Mouse (Mus musculus) hindbrain, postnatal 0 days (tissue): ENCODE measurements around the gene Sh3bp4. TPM values are rescaled to one million over a fixed set of nuclear protein-coding genes. Genes with fewer than 3 reads are reported as not detected.

ENCODE experiments used
- ATAC-seq: fragments of 200-750 bp; cut with Nextera tagmentation; 2 replicates; pipeline ENCODE4 v1.8.0; 2017; ENCODE audit warnings: mild to moderate bottlenecking, moderate TSS enrichment, moderate library complexity
- DNase-seq: peaks from one replicate; pipeline ENCODE4 v3.0.0-alpha.2; 2015; ENCODE audit warnings: low spot score
- H3K27ac ChIP-seq: fragments of 300-500 bp; sonication (generic); 2 replicates; pipeline ENCODE4 v1.5.1; 2014; ENCODE audit warnings: mild to moderate bottlenecking
- H3K27me3 ChIP-seq: fragments of 300-500 bp; sonication (generic); 2 replicates; pipeline ENCODE4 v1.6.1; 2014; ENCODE audit warnings: low read length, mixed read lengths; ENCODE audit not compliant: insufficient read depth
- H3K36me3 ChIP-seq: fragments of 300-500 bp; sonication (generic); 2 replicates; pipeline ENCODE4 v1.6.1; 2014; ENCODE audit warnings: low read length, mixed read lengths; ENCODE audit not compliant: insufficient read depth
- H3K4me1 ChIP-seq: fragments of 300-500 bp; sonication (generic); 2 replicates; pipeline ENCODE4 v1.6.1; 2014; ENCODE audit warnings: antibody characterized with exemption, low read length, mixed read lengths; ENCODE audit not compliant: insufficient read depth
- H3K4me2 ChIP-seq: fragments of 300-500 bp; sonication (generic); 2 replicates; pipeline ENCODE4 v1.6.1; 2014; ENCODE audit warnings: low read depth, mild to moderate bottlenecking, low read length, moderate library complexity, mixed read lengths
- H3K4me3 ChIP-seq: fragments of 300-500 bp; sonication (generic); 2 replicates; pipeline ENCODE4 v1.5.1; 2014; ENCODE audit warnings: low read length
- H3K9ac ChIP-seq: fragments of 300-500 bp; sonication (generic); replicated peaks from 2 replicates; pipeline ENCODE4 v1.6.1; 2014; ENCODE audit warnings: mild to moderate bottlenecking, low read length, moderate library complexity, mixed read lengths
- H3K9me3 ChIP-seq: fragments of 300-500 bp; sonication (generic); 2 replicates; pipeline ENCODE4 v1.6.1; 2016; ENCODE audit warnings: low read length, mixed read lengths
- CTCF ChIP-seq: IDR thresholded peaks from 2 replicates; pipeline ENCODE4 v1.5.1; 2016; ENCODE audit warnings: antibody characterized with exemption, control low read depth, low read depth
- WGBS: fragments of 180-500 bp; shearing (Covaris S2); extraction: QIAGEN DNeasy Blood & Tissue Kit; methylation state at CpG from one replicate; pipeline ENCODE4 v1.1.7; 2014; 5-methylcytosine and 5-hydroxymethylcytosine counted together
- polyA plus RNA-seq: library from polyadenylated mRNA; unstranded; fragments of >200 nt; fragmentation: Nextera tagmentation; extraction: Ambion mirVana; gene quantifications from 2 replicates; pipeline ENCODE4 v1.2.1, GENCODE M21; 2015
- total RNA-seq: library from RNA; depleted of rRNA; stranded (reverse); fragments of >200 nt; gene quantifications from 2 replicates; pipeline ENCODE4 v1.2.3, GENCODE M21; 2014

Sh3bp4 gene
- total and polyA plus RNA-seq, 2 experiments from 2014 or later: 14.6 to 38.8 TPM

DNA sequence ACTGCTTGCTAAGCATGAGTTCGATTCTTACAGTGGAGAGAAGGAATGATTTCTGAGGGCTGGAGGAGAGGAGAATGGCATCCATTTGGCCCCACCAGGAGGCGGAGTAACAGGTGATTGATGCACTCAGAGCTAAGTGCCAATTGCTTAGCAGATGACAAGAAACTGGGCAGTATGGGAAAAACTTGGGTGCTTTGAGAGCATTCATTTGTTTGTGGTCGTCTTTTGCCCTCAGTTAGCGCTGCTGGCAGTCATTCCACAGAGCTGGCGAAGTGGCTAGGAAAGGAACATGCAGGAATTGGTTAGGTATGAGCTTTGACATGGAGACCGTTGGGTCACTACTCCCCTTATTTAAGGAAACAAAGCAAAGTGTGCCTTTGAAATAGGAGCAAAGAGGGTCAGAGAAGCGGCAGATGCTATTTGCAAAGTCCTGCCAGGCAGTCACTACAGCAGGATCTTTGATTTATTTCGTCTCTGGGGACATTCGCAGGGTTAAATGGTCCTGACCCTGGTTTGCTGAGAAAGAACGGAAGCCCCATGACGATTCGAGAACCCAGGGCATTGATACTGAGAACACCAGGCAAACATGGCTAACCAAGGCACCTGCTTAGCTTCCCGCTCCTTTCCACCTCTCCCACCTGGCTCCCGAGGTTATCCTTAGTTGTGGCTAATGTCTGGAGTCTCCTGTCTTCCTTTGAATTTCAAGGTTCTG lies 12.1 kb downstream of the Sh3bp4 start:
- H3K27ac ChIP-seq: no peak overlapping the region
- WGBS: 36% methylated on average over 14 of the region's 14 CpGs
- 0 out of 2 replicates have a peak, but pooled peaks cover 8% of the 10 kb centered on the region for H3K4me1 ChIP-seq
- ATAC-seq (no peak), DNase-seq (no peak)
- H3K27me3 ChIP-seq: no peaks in the 10 kb centered on the region
- H3K4me3 ChIP-seq: no peak overlapping the region
- no peaks in the 10 kb centered on the region for H3K36me3 ChIP-seq
- no peak for TF ChIP-seq CTCF
- H3K9me3 ChIP-seq: no peaks in the 10 kb centered on the region
- no peak overlapping the region for H3K4me2 ChIP-seq
- H3K9ac ChIP-seq: no peak overlapping the region

DNA sequence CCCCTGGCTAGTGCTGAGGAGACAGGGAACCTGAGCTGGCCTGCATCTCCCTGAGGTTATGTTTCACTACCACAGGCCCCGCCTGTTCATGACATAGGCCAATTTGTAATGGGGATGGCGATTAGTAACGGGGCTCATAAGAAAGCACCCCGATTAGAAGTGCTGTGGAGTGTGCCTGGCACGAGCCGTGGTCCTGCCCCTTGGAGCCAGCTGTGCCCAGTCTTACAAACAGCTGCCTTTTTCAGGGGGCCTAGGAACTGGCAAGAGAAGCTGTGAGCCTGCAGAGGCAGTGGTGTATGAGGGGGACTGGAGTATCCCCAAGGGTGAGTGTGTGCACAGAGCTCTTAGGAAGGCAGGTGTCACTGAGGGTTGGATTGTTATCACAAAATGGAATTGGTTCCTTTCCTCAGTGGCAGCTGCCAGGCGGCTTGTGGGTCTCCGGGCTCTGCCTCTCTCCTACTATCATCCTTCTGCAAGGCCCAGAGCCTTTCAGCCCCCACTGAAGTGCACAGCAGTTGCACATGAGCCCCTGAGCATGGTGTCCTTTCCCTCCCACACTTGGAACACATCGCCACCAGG lies 16.4 kb downstream of the Sh3bp4 start:
- Histone ChIP-seq H3K36me3 (no peaks in the 10 kb centered on the region), H3K9me3 (no peaks in the 10 kb centered on the region), H3K4me1 (0 out of 2 replicates have a peak, but pooled peaks cover 8% of the 10 kb centered on the region), H3K27me3 (no peaks in the 10 kb centered on the region), H3K4me3 (no peak overlapping the region), H3K4me2 (no peak overlapping the region), H3K9ac (no peak overlapping the region), H3K27ac (no peak overlapping the region)
- ATAC-seq (0 out of 2 replicates have a peak, but pooled peaks have one; percentile 25), DNase-seq (no peak)
- WGBS: 44% methylated on average over 9 of the region's 9 CpGs
- no peak for TF ChIP-seq CTCF

DNA sequence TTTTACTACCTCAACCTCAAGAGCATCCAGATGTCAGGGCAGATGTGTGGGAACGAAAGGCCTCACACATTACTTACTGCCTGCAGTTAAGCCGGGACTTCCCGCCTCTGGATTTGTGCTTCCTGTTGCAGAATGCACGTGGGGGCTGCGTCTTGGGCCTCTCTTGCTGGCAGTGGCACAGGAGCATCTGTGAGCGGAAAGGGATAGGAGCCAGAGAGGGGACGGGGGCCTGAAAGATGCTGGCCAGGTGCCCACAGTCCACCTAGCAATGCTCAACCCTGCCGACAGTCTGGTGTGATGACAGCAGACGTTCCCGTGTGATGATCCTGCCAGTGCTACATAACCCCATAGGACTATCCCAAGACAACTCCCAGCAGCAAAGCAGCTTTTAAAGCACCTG lies 17.9 kb downstream of the Sh3bp4 start:
- no peaks in the 10 kb centered on the region for H3K36me3 ChIP-seq
- no peak overlapping the region for H3K27ac ChIP-seq
- TF ChIP-seq CTCF: no peak
- H3K9ac ChIP-seq: no peak overlapping the region
- peak; percentile 60 for DNase-seq
- WGBS: 38% methylated on average over 10 of the region's 10 CpGs
- no peak overlapping the region for H3K4me3 ChIP-seq
- H3K27me3 ChIP-seq: no peaks in the 10 kb centered on the region
- peaks cover 8% of the 10 kb centered on the region for H3K4me1 ChIP-seq
- no peak for ATAC-seq
- no peaks in the 10 kb centered on the region for H3K9me3 ChIP-seq
- H3K4me2 ChIP-seq: no peak overlapping the region

DNA sequence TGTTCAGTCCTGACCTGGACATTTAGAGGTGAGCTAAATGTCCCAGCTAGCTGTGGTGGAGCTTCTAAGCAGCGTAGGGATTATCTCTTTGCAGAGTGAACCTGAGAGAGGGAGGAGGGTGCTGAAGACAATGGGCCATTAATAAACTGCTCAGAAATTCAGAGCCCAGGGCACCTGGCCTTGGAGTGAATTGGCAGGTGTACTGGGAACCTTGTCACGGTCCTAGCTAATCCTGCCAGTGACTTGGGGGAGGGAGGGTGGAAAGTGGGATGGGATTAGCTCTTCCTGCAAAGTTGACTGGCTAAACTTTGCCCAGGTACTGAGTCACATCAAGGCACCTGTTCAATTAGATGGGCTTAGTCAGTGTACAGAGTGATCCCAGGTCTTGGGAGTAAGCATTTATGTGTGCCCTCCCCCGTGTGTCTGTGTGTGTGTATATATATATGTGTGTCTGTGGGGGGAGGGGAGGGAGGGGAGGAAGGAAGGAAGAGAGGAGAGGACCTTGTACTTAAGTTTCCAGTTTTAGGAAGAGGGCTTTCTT lies 18.6 kb downstream of the Sh3bp4 start:
- Histone ChIP-seq H3K27ac (no peak overlapping the region), H3K4me2 (no peak overlapping the region), H3K36me3 (no peaks in the 10 kb centered on the region), H3K9me3 (no peaks in the 10 kb centered on the region), H3K4me1 (peaks cover 8% of the 10 kb centered on the region), H3K9ac (no peak overlapping the region), H3K27me3 (no peaks in the 10 kb centered on the region), H3K4me3 (no peak overlapping the region)
- TF ChIP-seq CTCF: no peak
- no peak for DNase-seq
- no peak for ATAC-seq
- WGBS: 54% methylated on average over 3 of the region's 3 CpGs

DNA sequence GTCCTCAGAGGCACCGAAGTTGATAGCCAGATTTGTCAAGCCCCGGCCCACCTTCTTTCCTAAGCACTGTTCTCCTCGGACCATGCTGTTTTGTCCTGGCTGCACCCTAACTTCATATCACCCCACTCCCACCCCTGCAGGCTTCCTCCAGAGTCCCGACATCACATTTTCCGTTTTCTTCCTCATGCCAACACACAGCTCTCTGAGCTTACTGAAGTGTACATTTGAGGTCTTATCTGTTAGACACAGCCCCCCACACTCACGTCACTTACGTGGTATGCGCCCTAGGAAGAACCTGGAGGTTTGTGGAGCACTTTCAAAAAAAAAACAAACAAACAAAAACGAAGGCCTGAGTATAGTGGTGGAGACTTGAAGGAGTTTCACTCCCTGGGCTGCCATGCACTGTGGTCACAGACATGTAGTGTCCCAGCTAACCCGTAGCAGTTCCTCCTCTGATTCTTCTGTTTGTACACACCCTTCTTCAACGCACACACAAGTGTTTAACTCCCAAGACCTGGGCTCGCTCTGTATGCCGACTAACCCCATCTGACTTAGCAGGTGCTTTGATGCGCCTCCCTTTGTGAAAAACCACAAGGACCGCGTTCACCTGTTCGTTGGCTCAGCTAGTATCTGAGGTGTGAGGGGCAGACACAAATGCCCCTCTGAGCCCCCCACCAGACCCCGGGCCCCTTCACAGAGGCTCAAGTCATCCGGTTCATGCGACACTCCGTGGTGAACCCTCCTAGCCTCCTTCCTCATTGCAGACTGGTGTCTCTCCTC lies 19.8 kb downstream of the Sh3bp4 start:
- DNase-seq (no peak), ATAC-seq (no peak)
- Histone ChIP-seq H3K4me1 (peaks cover 13% of the 10 kb centered on the region), H3K4me2 (no peak overlapping the region), H3K4me3 (no peak overlapping the region), H3K9me3 (no peaks in the 10 kb centered on the region), H3K9ac (no peak overlapping the region), H3K27me3 (no peaks in the 10 kb centered on the region), H3K27ac (no peak overlapping the region), H3K36me3 (no peaks in the 10 kb centered on the region)
- 83% methylated on average over 21 of the region's 21 CpGs for WGBS
- TF ChIP-seq CTCF: no peak

DNA sequence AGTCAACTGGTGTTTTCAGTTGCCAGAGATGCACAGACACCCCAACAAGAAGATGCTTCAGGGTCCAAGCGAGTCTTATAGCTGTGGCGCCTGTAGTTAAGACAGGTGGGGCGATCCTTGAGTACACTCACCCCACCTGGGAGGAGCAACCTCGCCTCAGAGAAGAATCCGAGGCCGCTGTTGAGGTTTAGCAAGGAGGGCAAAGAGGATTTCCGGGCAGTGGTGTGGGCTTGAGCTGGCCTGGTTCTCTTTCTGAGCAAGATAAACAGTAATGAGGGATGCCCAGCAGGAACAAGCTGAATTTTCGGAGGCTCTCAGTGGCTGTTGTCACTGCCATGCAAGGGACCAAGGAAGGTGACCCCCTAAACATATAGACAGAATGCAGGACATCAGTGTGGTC lies 20.5 kb downstream of the Sh3bp4 start:
- Histone ChIP-seq H3K4me3 (no peak overlapping the region), H3K27ac (no peak overlapping the region), H3K27me3 (no peaks in the 10 kb centered on the region), H3K4me2 (no peak overlapping the region), H3K36me3 (no peaks in the 10 kb centered on the region), H3K9me3 (no peaks in the 10 kb centered on the region), H3K4me1 (peaks cover 13% of the 10 kb centered on the region), H3K9ac (no peak overlapping the region)
- TF ChIP-seq CTCF: no peak
- DNase-seq (no peak), ATAC-seq (no peak)
- WGBS: 81% methylated on average over 8 of the region's 8 CpGs
